In genomic region chr2:114052696-114053598, GRCm38 (mm10) we compare ENCODE assay signal across 9 mouse cellular contexts. TPM values are rescaled to one million over a fixed set of nuclear protein-coding genes. Genes with fewer than 3 reads are reported as not detected.
DNase-seq lines count a peak whose midpoint lies in the region; ATAC-seq and TF ChIP-seq lines count a peak whose summit lies in the region.
"Had no signal": no experiment of that assay in that cellular context is flagged by ENCODE, and none has a peak within 500 bp of the region (broad histone marks: within the 10 kb centered on the region; RNA-seq: fewer than 3 reads in every experiment).

Gene Actc1, minus strand, starts transcription at chr2:114053548.

- H3K27ac ChIP-seq in bone marrow macrophage, adult 2 months (ENCODE audit: insufficient read depth, low read depth, low read length), result no peak within 1 kb of the TSS
- H3K27ac ChIP-seq in heart, embryonic 12.5 days (ENCODE audit: poor library complexity, severe bottlenecking), result peak within 1 kb of the TSS; percentile 99
- H3K27ac ChIP-seq in limb, embryonic 14.5 days (replicated peaks; ENCODE audit: low read depth, low read length), result no peak within 1 kb of the TSS
- H3K27ac ChIP-seq: macrophage had no signal

- 15% methylated on average over 14 of the region's 14 CpGs for WGBS in heart, embryonic 12.5 days
- 25% methylated on average over 13 of the region's 14 CpGs for WGBS in limb, embryonic 14.5 days

- H3K4me1 ChIP-seq in bone marrow macrophage, adult 2 months (ENCODE audit: control insufficient read depth, insufficient read depth, low read length), result no peaks in the 10 kb centered on the region
- peaks cover 17% of the 10 kb centered on the region; the same call in 1 of the 2 replicates for H3K4me1 ChIP-seq in heart, embryonic 12.5 days (replicated peaks)
- peaks cover 5% of the 10 kb centered on the region for H3K4me1 ChIP-seq in limb, embryonic 14.5 days (ENCODE audit: control insufficient read depth, insufficient read depth, low read length)

- no peak for TF ChIP-seq POLR2A in bone marrow macrophage, adult 2 months (IDR thresholded peaks at IDR 0.05; ENCODE audit: borderline replicate concordance, low read depth, low read length)
- no peak for TF ChIP-seq POLR2A in limb, embryonic 14.5 days (IDR thresholded peaks at IDR 0.05; ENCODE audit: borderline replicate concordance, extremely low read depth, insufficient read depth, insufficient read length)

- H3K9ac ChIP-seq in heart, embryonic 12.5 days, result peak within 1 kb of the TSS; percentile 91
- H3K9ac ChIP-seq in limb, embryonic 14.5 days (ENCODE audit: low read depth, low read length, severe bottlenecking), result no peak within 1 kb of the TSS

- ATAC-seq in heart, embryonic 12.5 days (ENCODE audit: insufficient number of reproducible peaks, low FRiP score), result peak; percentile 83
- ATAC-seq in limb, embryonic 14.5 days (ENCODE audit: low FRiP score, low read depth), result peak; percentile 81
- ATAC-seq in frontal cortex, adult (ENCODE audit: low TSS enrichment), result no peak

- peak within 1 kb of the TSS; percentile 57 for H3K4me2 ChIP-seq in heart, embryonic 12.5 days
- H3K4me2 ChIP-seq in limb, embryonic 14.5 days (replicated peaks; ENCODE audit: low read depth, low read length, severe bottlenecking), result no peak within 1 kb of the TSS

- H3K36me3 ChIP-seq in heart, embryonic 12.5 days, result peaks cover 21% of the 10 kb centered on the region
- no peaks in the 10 kb centered on the region for H3K36me3 ChIP-seq in limb, embryonic 14.5 days (ENCODE audit: control insufficient read depth, insufficient read depth, low read length)

- no peak for TF ChIP-seq CTCF in bone marrow macrophage, adult 2 months (IDR thresholded peaks at IDR 0.05; ENCODE audit: low read depth, low read length)

- H3K9me3 ChIP-seq in heart, embryonic 12.5 days (replicated peaks), result no peaks in the 10 kb centered on the region
- no peaks in the 10 kb centered on the region for H3K9me3 ChIP-seq in limb, embryonic 14.5 days (ENCODE audit: control insufficient read depth, low read length)

- H3K27me3 ChIP-seq in heart, embryonic 12.5 days (replicated peaks), result no peaks in the 10 kb centered on the region
- H3K27me3 ChIP-seq in limb, embryonic 14.5 days (ENCODE audit: control insufficient read depth, insufficient read depth, low read length), result no peaks in the 10 kb centered on the region

- peak within 1 kb of the TSS; percentile 18; the same call in 1 of the 2 replicates for H3K4me3 ChIP-seq in bone marrow macrophage, adult 2 months (ENCODE audit: insufficient read depth, low read length)
- peak within 1 kb of the TSS; percentile 72 for H3K4me3 ChIP-seq in heart, embryonic 12.5 days
- H3K4me3 ChIP-seq in limb, embryonic 14.5 days (replicated peaks; ENCODE audit: low read length), result no peak within 1 kb of the TSS

- DNase-seq in adrenal gland, postnatal 10 days, result peak; percentile 4
- DNase-seq in adrenal gland, adult 8-10 months, result no peak
- DNase-seq in limb, embryonic 14.5 days (ENCODE audit: low spot score), result peak; percentile 39
- no peak for DNase-seq in layer of hippocampus, postnatal 25 days (ENCODE audit: extremely low spot score in 1 of 2, low spot score in 1 of 2)
- DNase-seq in left cerebral cortex, adult 9 months (ENCODE audit: low spot score in 2 of 2), result no peak

RNA-seq across cellular contexts. Expression of gene Actc1, which starts in this region (rescaled TPM):
- 10 to 100 TPM in 1 of 2 experiments, 1 to 10 TPM in 1; 8.2 to 14.9 TPM for total RNA-seq in adrenal gland, postnatal 10 days (2021)
- total RNA-seq in adrenal gland, adult 8-10 months (2022), result not detected
- polyA plus RNA-seq in bone marrow macrophage, adult 2 months (2012; ENCODE audit: insufficient read depth, insufficient read length, missing spikeins), result 0.38 TPM in 1 of 2 replicates, not detected in the other
- polyA plus RNA-seq in heart, embryonic 12.5 days (2016; fragmentation: Nextera tagmentation; extraction: Ambion mirVana), result 11,986 and 12,061 TPM in 2 replicates
- polyA plus RNA-seq in limb, embryonic 14.5 days (2012; rRNA removed), result 1,344 and 1,405 TPM in 2 replicates
- 905 and 1,255 TPM in 2 replicates for polyA plus RNA-seq in limb, embryonic 14.5 days (2014; fragmentation: Nextera tagmentation; extraction: Ambion mirVana)
- not detected for total RNA-seq in layer of hippocampus, postnatal 25 days (2021)
- polyA plus RNA-seq: macrophage had no signal

Comparison
In these comparisons a context has a peak if more than half of its experiments do, and no peak if none do; other contexts are left out.
1. RNA of gene Actc1 (total RNA-seq): 8.2 to 14.9 TPM in adrenal gland, postnatal 10 days; not detected in adrenal gland, adult 8-10 months and not detected in layer of hippocampus, postnatal 25 days; every median in the first group is over 4 times any median in the second.
2. RNA of gene Actc1 (polyA plus RNA-seq): 11,986 to 12,061 TPM in heart, embryonic 12.5 days and 905 to 1,405 TPM in limb, embryonic 14.5 days; 0.38 TPM in bone marrow macrophage, adult 2 months; every median in the first group is over 100 times any median in the second.
3. DNase-seq: peak in adrenal gland, postnatal 10 days (single experiment) and limb, embryonic 14.5 days (single experiment); none in adrenal gland, adult 8-10 months (single experiment), layer of hippocampus, postnatal 25 days (0 of 2) and left cerebral cortex, adult 9 months (0 of 2).